8 mouse cellular contexts compared by ENCODE assay signal in the genomic region with DNA sequence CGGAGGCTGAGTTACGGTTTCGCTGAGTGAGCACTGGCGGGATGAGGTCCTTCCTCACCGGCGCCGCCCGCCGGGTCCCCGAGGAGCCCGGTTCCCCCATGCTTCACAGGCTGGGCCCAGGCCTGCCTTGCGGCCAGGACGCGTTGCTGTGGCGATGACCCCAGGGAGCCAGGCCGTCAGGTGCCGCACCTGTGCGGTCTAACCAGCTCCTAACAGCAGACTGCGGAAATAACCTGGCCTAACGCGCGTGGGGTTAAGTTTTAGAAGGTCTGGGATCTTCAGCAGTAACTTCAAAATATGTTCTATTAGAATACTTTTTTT. TPM values are rescaled to one million over a fixed set of nuclear protein-coding genes. Genes with fewer than 3 reads are reported as not detected.
DNase-seq lines count a peak whose midpoint lies in the region; ATAC-seq and TF ChIP-seq lines count a peak whose summit lies in the region.

No protein-coding gene starts in this region.

- WGBS in lung, embryonic 14.5 days = 0% methylated on average over 22 of the region's 22 CpGs
- under 1% methylated on average over 22 of the region's 22 CpGs for WGBS in large intestine, adult 2 months
- WGBS in neural tube, embryonic 15.5 days = 0% methylated on average over 22 of the region's 22 CpGs

- H3K4me1 ChIP-seq in lung, embryonic 14.5 days (ENCODE audit: insufficient read depth) = 0 out of 2 replicates have a peak, but pooled peaks cover 5% of the 10 kb centered on the region
- peaks cover 2% of the 10 kb centered on the region; the same call in 1 of the 2 replicates for H3K4me1 ChIP-seq in embryonic fibroblast, embryonic 13.5 days (ENCODE audit: control insufficient read depth, insufficient read depth, low read length)
- peaks cover 35% of the 10 kb centered on the region for H3K4me1 ChIP-seq in neural tube, embryonic 15.5 days

- H3K9ac ChIP-seq in lung, embryonic 14.5 days = peak overlapping the region; percentile 82
- peak overlapping the region; percentile 82 for H3K9ac ChIP-seq in neural tube, embryonic 15.5 days (replicated peaks)

- H3K27me3 ChIP-seq in lung, embryonic 14.5 days (ENCODE audit: insufficient read depth, low read length) = no peaks in the 10 kb centered on the region
- H3K27me3 ChIP-seq in neural tube, embryonic 15.5 days (replicated peaks) = no peaks in the 10 kb centered on the region

- H3K4me2 ChIP-seq in lung, embryonic 14.5 days = peak overlapping the region; percentile 86
- H3K4me2 ChIP-seq in neural tube, embryonic 15.5 days = peak overlapping the region; percentile 88

- no peak for TF ChIP-seq POLR2A in embryonic fibroblast, embryonic 13.5 days (IDR thresholded peaks at IDR 0.05; ENCODE audit: low read depth, low read length)

- peak; percentile 53 for ATAC-seq in lung, embryonic 14.5 days (ENCODE audit: insufficient read depth)
- ATAC-seq in neural tube, embryonic 15.5 days (ENCODE audit: low FRiP score) = peak; percentile 42; the same call in 1 of the 2 replicates
- no peak for ATAC-seq in inflammation-experienced regulatory T-cells, adult 6 months

- TF ChIP-seq CTCF in lung, embryonic 14.5 days (IDR thresholded peaks at IDR 0.05; ENCODE audit: low read depth) = no peak
- TF ChIP-seq CTCF in embryonic fibroblast, embryonic 13.5 days (IDR thresholded peaks at IDR 0.05; ENCODE audit: borderline replicate concordance, insufficient read depth, low read length) = no peak

- no peaks in the 10 kb centered on the region for H3K9me3 ChIP-seq in lung, embryonic 14.5 days (ENCODE audit: low read depth, low read length)
- H3K9me3 ChIP-seq in neural tube, embryonic 15.5 days (replicated peaks) = no peaks in the 10 kb centered on the region

- H3K4me3 ChIP-seq in lung, embryonic 14.5 days (ENCODE audit: low read depth, low read length) = peak overlapping the region; percentile 77
- peak overlapping the region; percentile 56 for H3K4me3 ChIP-seq in embryonic fibroblast, embryonic 13.5 days (ENCODE audit: insufficient read depth, low read length)
- peak overlapping the region; percentile 87 for H3K4me3 ChIP-seq in neural tube, embryonic 15.5 days (replicated peaks)

- H3K36me3 ChIP-seq in lung, embryonic 14.5 days (ENCODE audit: insufficient read depth) = no peaks in the 10 kb centered on the region
- H3K36me3 ChIP-seq in neural tube, embryonic 15.5 days = no peaks in the 10 kb centered on the region

- H3K27ac ChIP-seq in lung, embryonic 14.5 days (ENCODE audit: low read depth) = peak overlapping the region; percentile 98
- H3K27ac ChIP-seq in embryonic fibroblast, embryonic 13.5 days (ENCODE audit: insufficient read depth, low read length) = peak overlapping the region; percentile 56
- peak overlapping the region; percentile 99 for H3K27ac ChIP-seq in neural tube, embryonic 15.5 days (replicated peaks)

- DNase-seq in lung, embryonic 14.5 days = no peak
- no peak for DNase-seq in lung, postnatal 10 days
- DNase-seq in large intestine, adult 2 months (ENCODE audit: low read depth, low spot score) = peak; percentile 35
- no peak for DNase-seq in ovary, postnatal 10 days (ENCODE audit: low spot score)
- no peak for DNase-seq in cerebellum, adult 9-10 months

RNA-seq across cellular contexts. Expression of gene 1190002N15Rik, which starts 0.9 kb away (rescaled TPM):
- 35.5 and 37.6 TPM in 2 replicates for polyA plus RNA-seq in lung, embryonic 14.5 days (2014; fragmentation: Nextera tagmentation; extraction: Ambion mirVana)
- 21.1 and 38.2 TPM in 2 replicates for polyA plus RNA-seq in embryonic fibroblast, embryonic 13.5 days (2011; ENCODE audit: insufficient read length, low read depth, missing spikeins)
- polyA plus RNA-seq in large intestine, adult 2 months (2012; rRNA removed) = 2.2 and 4.0 TPM in 2 replicates
- 8.6 and 13.3 TPM in 2 replicates for polyA plus RNA-seq in neural tube, embryonic 15.5 days (2015; fragmentation: Nextera tagmentation; extraction: Ambion mirVana)
- polyA plus RNA-seq in inflammation-experienced regulatory T-cells, adult 6 months (2017; shearing (Covaris generic)) = 1 to 10 TPM; 3.7 to 6.8 (median 4.0) TPM
